Mouse (Mus musculus) embryonic facial prominence, embryonic 12.5 days (tissue): ENCODE measurements around the gene Ttyh1. TPM values are rescaled to one million over a fixed set of nuclear protein-coding genes. Genes with fewer than 3 reads are reported as not detected.
A peak's percentile ranks its signal among the peaks of the same experiment; 100 is the strongest.

Source experiments
- ATAC-seq: fragments of 200-750 bp; cut with Nextera tagmentation; 2 replicates; pipeline ENCODE4 v1.8.0; 2017; ENCODE audit not compliant: insufficient number of reproducible peaks, insufficient read depth, low FRiP score, low TSS enrichment
- H3K27ac ChIP-seq: fragments of 300-500 bp; sonication (generic); 2 replicates; pipeline ENCODE4 v1.5.1; 2016; ENCODE audit warnings: mild to moderate bottlenecking
- H3K27me3 ChIP-seq: fragments of 300-500 bp; sonication (generic); 2 replicates; pipeline ENCODE4 v1.6.1; 2016; ENCODE audit warnings: mild to moderate bottlenecking, moderate library complexity
- H3K36me3 ChIP-seq: fragments of 300-500 bp; sonication (generic); 2 replicates; pipeline ENCODE4 v1.6.1; 2016; ENCODE audit warnings: mild to moderate bottlenecking
- H3K4me1 ChIP-seq: fragments of 300-500 bp; sonication (generic); 2 replicates; pipeline ENCODE4 v1.6.1; 2016
- H3K4me2 ChIP-seq: fragments of 300-500 bp; sonication (generic); replicated peaks from 2 replicates; pipeline ENCODE4 v1.6.1; 2016; ENCODE audit warnings: mild to moderate bottlenecking, moderate library complexity
- H3K4me3 ChIP-seq: fragments of 300-500 bp; sonication (generic); 2 replicates; pipeline ENCODE4 v1.5.1; 2016; ENCODE audit warnings: mild to moderate bottlenecking
- H3K9ac ChIP-seq: fragments of 300-500 bp; sonication (generic); 2 replicates; pipeline ENCODE4 v1.6.1; 2016; ENCODE audit warnings: mild to moderate bottlenecking, moderate library complexity
- H3K9me3 ChIP-seq: fragments of 300-500 bp; sonication (generic); 2 replicates; pipeline ENCODE4 v1.6.1; 2016; ENCODE audit warnings: mild to moderate bottlenecking, moderate library complexity
- WGBS: fragments of 180-500 bp; shearing (Covaris S2); methylation state at CpG from one replicate; pipeline ENCODE4 v1.1.7; 2016; 5-methylcytosine and 5-hydroxymethylcytosine counted together
- polyA plus RNA-seq: library from polyadenylated mRNA; unstranded; fragments of >200 nt; fragmentation: Nextera tagmentation; extraction: Ambion mirVana; gene quantifications from 2 replicates; pipeline ENCODE4 v1.2.1, GENCODE M21; 2016

Ttyh1 gene
- polyA plus RNA-seq, 1 experiment from 2014 or later, result 10.8 TPM

DNA sequence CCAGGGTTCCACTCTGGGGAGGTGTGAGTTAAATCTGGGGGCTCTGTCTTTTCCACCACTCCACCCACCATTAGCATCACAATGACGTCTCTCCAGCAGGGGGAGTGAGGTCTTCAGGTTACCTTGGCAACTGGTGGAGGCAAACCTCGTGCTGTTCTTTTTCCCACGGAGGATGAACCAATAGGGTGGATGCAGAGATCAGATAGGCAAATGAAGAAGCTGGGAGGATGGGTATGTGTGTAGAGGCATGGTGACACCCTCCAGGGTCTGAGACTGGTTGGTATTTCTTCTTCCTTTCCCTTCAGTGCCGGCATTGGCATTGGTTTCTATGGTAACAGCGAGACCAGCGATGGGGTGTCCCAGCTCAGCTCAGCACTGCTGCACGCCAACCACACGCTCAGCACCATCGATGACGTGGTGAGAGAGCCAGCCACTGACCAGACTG is 5.1 kb downstream of the Ttyh1 start:
- H3K9ac ChIP-seq, result no peak overlapping the region
- ATAC-seq, result peak; percentile 70

DNA sequence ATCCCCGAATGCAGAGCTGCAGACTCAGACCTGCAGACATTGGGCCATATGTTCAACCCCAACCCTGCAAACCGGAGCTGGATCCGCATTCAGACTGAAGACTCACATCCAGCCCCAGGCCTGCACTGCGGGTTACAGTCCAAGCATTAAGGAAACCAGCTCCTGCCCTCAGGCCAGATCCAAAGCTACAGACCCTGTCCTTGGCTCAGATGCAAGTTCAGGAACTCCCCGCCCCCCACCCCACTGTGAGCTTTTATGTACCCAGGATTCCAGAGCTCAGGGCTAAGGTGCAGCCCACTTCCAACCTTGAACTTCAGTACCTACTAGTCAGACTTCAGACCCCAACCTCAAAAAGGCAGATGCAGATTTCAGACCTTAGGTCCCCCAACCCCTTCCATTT is 5.6 kb downstream of the Ttyh1 start:
- 13% methylated on average over 5 of the region's 5 CpGs for WGBS
- Histone ChIP-seq H3K27ac (no peak overlapping the region; the same call in 1 of the 2 replicates), H3K27me3 (peaks cover 15% of the 10 kb centered on the region), H3K9me3 (no peaks in the 10 kb centered on the region), H3K9ac (no peak overlapping the region), H3K36me3 (no peaks in the 10 kb centered on the region), H3K4me2 (peak overlapping the region; percentile 44), H3K4me3 (no peak overlapping the region), H3K4me1 (peaks cover 13% of the 10 kb centered on the region)
- no peak for ATAC-seq

More for the DNA sequence above, 5.1 kb downstream of the Ttyh1 start:
- peaks cover 21% of the 10 kb centered on the region for H3K27me3 ChIP-seq
- no peak overlapping the region; the same call in 1 of the 2 replicates for H3K27ac ChIP-seq
- H3K9me3 ChIP-seq, result no peaks in the 10 kb centered on the region
- H3K4me3 ChIP-seq, result no peak overlapping the region
- 2% methylated on average over 10 of the region's 10 CpGs for WGBS
- H3K4me1 ChIP-seq, result peaks cover 16% of the 10 kb centered on the region
- H3K36me3 ChIP-seq, result no peaks in the 10 kb centered on the region
- peak overlapping the region; percentile 44 for H3K4me2 ChIP-seq

- no peak for ATAC-seq
- H3K27ac ChIP-seq, result no peak overlapping the region
- WGBS, result 22% methylated on average over 9 of the region's 9 CpGs
- no peak overlapping the region for H3K9ac ChIP-seq
- no peaks in the 10 kb centered on the region for H3K9me3 ChIP-seq
- H3K27me3 ChIP-seq, result peaks cover 11% of the 10 kb centered on the region
- H3K4me2 ChIP-seq, result no peak overlapping the region
- peaks cover 13% of the 10 kb centered on the region for H3K4me1 ChIP-seq
- no peak overlapping the region for H3K4me3 ChIP-seq
- no peaks in the 10 kb centered on the region for H3K36me3 ChIP-seq
Observed at GRCm38 (mm10) chr7:4125306-4125705, 6.1 kb downstream of the Ttyh1 start.

DNA sequence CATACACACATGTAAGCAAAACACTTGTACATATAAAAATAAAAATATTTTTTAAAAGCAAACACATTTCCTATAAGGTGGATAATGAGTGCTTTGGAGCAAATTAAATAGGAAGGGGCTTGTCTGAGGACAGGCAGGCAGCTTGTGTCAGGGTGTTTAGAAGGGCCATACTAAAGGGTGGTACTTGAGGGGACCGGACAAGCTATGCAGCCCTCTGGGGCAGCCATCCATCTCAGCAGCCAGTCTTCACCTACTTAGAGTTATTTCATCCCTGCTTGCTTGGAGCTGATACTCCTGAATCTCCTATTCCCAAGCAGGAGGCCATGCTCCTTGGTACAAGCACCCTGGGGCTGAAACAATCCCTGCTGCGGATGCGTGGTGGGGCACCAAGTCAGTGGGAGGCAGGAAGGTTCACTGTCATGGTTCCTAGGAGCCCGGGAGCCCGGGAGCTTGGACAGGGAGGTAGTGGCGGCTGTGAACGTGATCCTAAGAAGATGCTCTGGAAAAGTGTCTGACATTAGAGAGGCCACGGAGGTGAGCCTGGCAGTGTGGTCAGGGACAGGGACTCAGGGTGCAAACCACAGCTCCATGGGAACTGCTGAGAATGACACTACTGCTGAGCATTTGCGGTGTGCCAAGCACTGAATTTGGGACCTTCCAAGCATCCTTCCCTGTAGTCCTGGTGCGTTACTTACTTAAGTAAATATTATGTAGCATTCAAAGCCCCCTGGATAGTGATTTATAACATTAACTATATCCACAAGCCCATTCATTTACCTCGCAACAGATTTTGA is 8.0 kb downstream of the Ttyh1 start:
- Histone ChIP-seq H3K9me3 (no peaks in the 10 kb centered on the region), H3K27me3 (no peaks in the 10 kb centered on the region), H3K9ac (no peak overlapping the region), H3K4me1 (peaks cover 16% of the 10 kb centered on the region), H3K4me3 (no peak overlapping the region), H3K27ac (no peak overlapping the region), H3K4me2 (no peak overlapping the region), H3K36me3 (no peaks in the 10 kb centered on the region)
- 89% methylated on average over 11 of the region's 11 CpGs for WGBS
- no peak for ATAC-seq

DNA sequence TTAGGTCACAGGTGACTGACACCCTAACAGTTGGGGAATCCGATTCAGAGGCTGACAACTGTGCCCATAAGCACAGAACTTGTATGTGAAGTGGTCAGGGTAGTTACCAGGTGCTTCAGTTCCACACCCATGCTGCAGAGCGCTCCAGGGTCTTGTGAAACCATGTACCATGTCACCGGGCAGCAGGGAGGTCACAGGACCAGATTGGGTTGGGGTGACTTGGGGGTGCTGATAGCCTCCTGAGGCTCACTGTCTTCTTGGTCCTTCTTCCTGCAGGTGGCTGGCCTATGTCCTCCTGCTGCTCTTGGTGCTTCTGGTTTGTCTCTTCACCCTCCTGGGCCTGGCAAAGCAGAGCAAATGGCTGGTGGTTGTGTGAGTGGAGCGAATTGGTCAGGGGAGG is 8.7 kb downstream of the Ttyh1 start:
- Histone ChIP-seq H3K4me3 (no peak overlapping the region), H3K4me1 (peaks cover 16% of the 10 kb centered on the region), H3K27me3 (no peaks in the 10 kb centered on the region), H3K9ac (no peak overlapping the region), H3K4me2 (no peak overlapping the region), H3K27ac (no peak overlapping the region), H3K36me3 (no peaks in the 10 kb centered on the region), H3K9me3 (no peaks in the 10 kb centered on the region)
- 86% methylated on average over 4 of the region's 4 CpGs for WGBS
- ATAC-seq, result no peak

GRCm38 (mm10) chr7:4128860-4129259 is 9.7 kb downstream of the Ttyh1 start:
- no peak overlapping the region for H3K4me3 ChIP-seq
- no peaks in the 10 kb centered on the region for H3K27me3 ChIP-seq
- no peak overlapping the region for H3K27ac ChIP-seq
- ATAC-seq, result no peak
- no peaks in the 10 kb centered on the region for H3K36me3 ChIP-seq
- H3K9me3 ChIP-seq, result no peaks in the 10 kb centered on the region
- peaks cover 14% of the 10 kb centered on the region for H3K4me1 ChIP-seq
- 49% methylated on average over 6 of the region's 6 CpGs for WGBS
- no peak overlapping the region for H3K9ac ChIP-seq
- no peak overlapping the region for H3K4me2 ChIP-seq

GRCm38 (mm10) chr7:4130686-4131452 is 11.7 kb downstream of the Ttyh1 start:
- Histone ChIP-seq H3K9ac (no peak overlapping the region), H3K4me2 (0 out of 2 replicates have a peak overlapping the region, but pooled peaks have one; percentile 15), H3K27ac (no peak overlapping the region), H3K4me3 (no peak overlapping the region), H3K9me3 (no peaks in the 10 kb centered on the region), H3K4me1 (peaks cover 8% of the 10 kb centered on the region; the same call in 1 of the 2 replicates), H3K27me3 (no peaks in the 10 kb centered on the region), H3K36me3 (no peaks in the 10 kb centered on the region)
- ATAC-seq, result peak; percentile 38; the same call in 1 of the 2 replicates
- 44% methylated on average over 13 of the region's 13 CpGs for whole genome bisulfite sequencing

- Histone ChIP-seq H3K27me3 (no peaks in the 10 kb centered on the region), H3K36me3 (no peaks in the 10 kb centered on the region), H3K4me2 (no peak overlapping the region), H3K4me1 (peaks cover 8% of the 10 kb centered on the region; the same call in 1 of the 2 replicates), H3K4me3 (no peak overlapping the region), H3K9ac (0 out of 2 replicates have a peak overlapping the region, but pooled peaks have one; percentile 7), H3K9me3 (no peaks in the 10 kb centered on the region), H3K27ac (no peak overlapping the region)
- 88% methylated on average over 8 of the region's 8 CpGs for WGBS
- ATAC-seq, result no peak
Observed at GRCm38 (mm10) chr7:4131964-4132363, 12.8 kb downstream of the Ttyh1 start.

- Histone ChIP-seq H3K9ac (0 out of 2 replicates have a peak overlapping the region, but pooled peaks have one; percentile 12), H3K4me2 (no peak overlapping the region), H3K27me3 (no peaks in the 10 kb centered on the region), H3K27ac (no peak overlapping the region), H3K4me3 (no peak overlapping the region), H3K9me3 (no peaks in the 10 kb centered on the region), H3K36me3 (no peaks in the 10 kb centered on the region), H3K4me1 (peaks cover 8% of the 10 kb centered on the region)
- 92% methylated on average over 3 of the region's 3 CpGs for WGBS
- no peak for ATAC-seq
Observed at GRCm38 (mm10) chr7:4132581-4132980, 13.4 kb downstream of the Ttyh1 start.

DNA sequence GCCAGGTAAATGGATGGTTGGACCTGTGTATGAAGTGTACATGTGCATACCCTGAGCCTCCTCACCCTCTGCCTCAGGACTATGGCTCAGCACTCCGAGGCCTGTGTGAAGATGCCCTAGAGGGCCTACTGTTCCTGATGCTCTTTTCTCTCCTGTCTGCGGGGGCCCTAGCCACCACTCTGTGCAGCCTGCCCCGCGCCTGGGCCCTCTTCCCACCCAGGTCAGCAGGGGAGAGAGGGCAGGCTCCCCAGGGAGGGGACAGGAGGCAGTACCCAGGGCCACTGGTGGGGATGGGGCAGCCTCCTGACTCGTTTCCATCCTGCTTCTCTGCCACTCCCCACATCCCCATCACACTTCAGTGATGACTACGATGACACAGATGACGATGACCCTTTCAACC is 13.8 kb downstream of the Ttyh1 start:
- Histone ChIP-seq H3K4me2 (no peak overlapping the region), H3K27ac (no peak overlapping the region), H3K9me3 (no peaks in the 10 kb centered on the region), H3K4me3 (no peak overlapping the region), H3K36me3 (no peaks in the 10 kb centered on the region), H3K4me1 (peaks cover 12% of the 10 kb centered on the region), H3K27me3 (no peaks in the 10 kb centered on the region), H3K9ac (0 out of 2 replicates have a peak overlapping the region, but pooled peaks have one; percentile 12)
- 84% methylated on average over 7 of the region's 7 CpGs for WGBS
- no peak for ATAC-seq

DNA sequence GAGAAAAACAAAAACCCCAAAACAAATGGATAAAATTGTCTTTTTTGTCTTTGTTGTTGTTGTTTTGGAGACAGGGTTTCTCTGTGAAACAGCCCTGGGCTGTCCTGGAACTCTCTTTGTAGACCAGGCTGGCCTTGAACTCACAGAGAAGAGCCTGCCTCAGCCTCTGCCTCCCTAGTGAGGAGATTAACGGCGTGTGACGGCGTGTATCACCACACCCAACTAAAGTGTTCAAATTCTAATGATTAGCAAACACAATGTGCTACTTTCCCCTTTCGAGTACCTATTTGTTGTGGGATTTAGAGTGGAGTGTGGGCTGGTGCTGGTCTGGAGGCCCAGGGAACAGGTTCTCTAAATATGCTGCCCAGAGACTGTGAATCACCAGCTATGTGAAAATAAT is 15.7 kb downstream of the Ttyh1 start:
- Histone ChIP-seq H3K27ac (no peak overlapping the region), H3K4me1 (peaks cover 16% of the 10 kb centered on the region), H3K27me3 (no peaks in the 10 kb centered on the region), H3K36me3 (peaks cover 18% of the 10 kb centered on the region), H3K9me3 (no peaks in the 10 kb centered on the region), H3K4me3 (no peak overlapping the region), H3K4me2 (no peak overlapping the region), H3K9ac (no peak overlapping the region)
- 92% methylated on average over 5 of the region's 5 CpGs for WGBS
- ATAC-seq, result no peak
